Mouse (Mus musculus) right cerebral cortex, adult 18-20 months (tissue): ENCODE data around the gene Fam131b.

Experiments
- DNase-seq: peaks from one replicate; pipeline ENCODE4 v3.0.0; 2022; ENCODE audit warnings: mixed read lengths

Fam131b gene

GRCm38 (mm10) chr6:42326509-42326908 is 2.1 kb upstream of the Fam131b start:
- no peak for DNase-seq

- peak; percentile 86 for DNase-seq
These were observed 796 bp upstream of the Fam131b start for GRCm38 (mm10) chr6:42325268-42325609.

DNA sequence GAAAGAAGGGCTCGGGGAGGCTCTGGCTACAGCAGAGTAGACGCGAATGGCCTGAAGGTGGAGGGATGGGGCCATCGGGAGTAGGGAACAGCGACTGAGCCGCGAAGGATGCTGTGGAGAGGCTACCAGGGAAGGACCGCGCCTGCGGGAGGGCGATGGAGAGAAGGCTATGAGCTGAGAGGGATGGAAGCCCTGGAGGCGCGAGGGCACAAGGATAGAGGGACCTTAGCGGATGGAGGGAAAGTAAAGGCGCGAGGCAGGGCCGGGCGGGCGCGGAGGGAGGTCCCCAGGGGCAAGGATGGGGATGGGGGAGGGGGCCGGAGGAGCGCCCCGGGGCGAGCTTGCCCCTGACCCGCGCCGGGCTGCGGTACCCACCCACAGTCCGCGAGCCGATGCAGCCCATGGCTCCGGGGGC is 369 bp downstream of the Fam131b start:
- DNase-seq: peak; percentile 41

GRCm38 (mm10) chr6:42323371-42324066 is 924 bp downstream of the Fam131b start:
- DNase-seq: no peak

DNA sequence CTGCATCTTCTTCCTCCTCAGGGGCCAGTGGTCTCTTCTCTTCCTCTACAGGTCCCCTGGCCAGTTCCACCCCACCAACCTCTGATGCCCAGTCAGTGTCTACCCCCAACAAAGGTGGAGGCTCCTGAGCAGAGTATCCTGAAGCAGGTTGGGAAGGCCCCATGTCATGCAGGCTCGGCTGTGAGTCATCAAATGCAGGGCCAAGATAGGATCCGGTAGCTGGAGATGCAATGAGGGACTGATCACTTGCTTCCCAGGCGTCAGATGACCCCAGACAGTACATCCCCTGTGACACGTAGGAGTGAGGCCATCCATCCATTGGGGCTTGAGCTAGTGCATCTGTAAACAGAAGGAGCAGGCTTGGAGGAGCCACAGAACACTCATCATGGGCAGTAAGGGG is 6.2 kb downstream of the Fam131b start:
- DNase-seq: no peak

GRCm38 (mm10) chr6:42310427-42311053 is 13.9 kb downstream of the Fam131b start:
- DNase-seq: no peak

GRCm38 (mm10) chr6:42309816-42310378 is 14.5 kb downstream of the Fam131b start:
- no peak for DNase-seq

DNA sequence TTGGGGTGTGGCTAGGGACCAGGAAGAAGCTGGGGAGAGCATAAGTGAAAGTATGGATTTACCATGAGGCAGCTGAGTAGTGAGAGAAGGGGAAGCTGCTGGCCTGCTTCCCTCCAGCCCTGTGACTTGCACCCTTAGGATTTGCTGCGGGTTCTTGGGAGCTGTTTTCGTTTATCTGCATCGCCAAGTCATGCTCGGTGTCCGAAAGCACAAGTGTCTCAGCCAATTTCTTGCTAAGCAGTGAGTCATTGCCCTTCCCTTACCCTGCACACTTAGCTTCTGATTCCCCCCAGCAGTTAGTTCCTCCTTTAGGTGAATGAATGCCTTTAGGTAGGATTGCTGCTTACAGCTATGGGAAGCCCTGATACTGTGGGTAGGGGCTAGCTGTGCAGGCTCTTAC is 25.1 kb downstream of the Fam131b start:
- DNase-seq: no peak

DNA sequence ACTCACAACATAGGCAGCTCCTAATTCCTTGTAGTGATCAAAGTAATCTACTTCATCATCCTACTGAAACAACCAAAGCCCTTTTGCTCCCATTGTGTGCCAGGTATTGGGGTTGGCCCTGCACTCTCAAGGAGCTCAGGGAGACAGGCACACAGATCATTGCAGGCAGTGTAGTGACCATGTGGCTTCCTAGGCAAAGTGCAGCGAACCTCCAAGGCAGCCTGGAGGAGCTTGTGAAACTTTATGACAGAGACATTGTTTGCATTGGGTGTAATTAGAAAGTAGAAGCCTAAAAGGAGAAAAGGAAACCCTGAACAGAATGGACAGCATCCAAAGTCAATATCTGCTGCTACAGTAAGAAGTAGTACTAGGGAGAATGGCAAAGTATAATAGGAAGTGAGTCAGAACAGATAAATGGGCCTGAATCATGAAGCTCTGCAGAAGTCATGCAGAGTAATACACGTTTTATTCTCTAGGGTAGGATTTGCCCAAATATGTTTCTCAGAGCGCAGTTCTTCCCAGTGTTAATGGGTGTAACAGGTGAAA is 28.8 kb downstream of the Fam131b start:
- no peak for DNase-seq

GRCm38 (mm10) chr6:42293327-42293726 is 31.1 kb downstream of the Fam131b start:
- no peak for DNase-seq

DNA sequence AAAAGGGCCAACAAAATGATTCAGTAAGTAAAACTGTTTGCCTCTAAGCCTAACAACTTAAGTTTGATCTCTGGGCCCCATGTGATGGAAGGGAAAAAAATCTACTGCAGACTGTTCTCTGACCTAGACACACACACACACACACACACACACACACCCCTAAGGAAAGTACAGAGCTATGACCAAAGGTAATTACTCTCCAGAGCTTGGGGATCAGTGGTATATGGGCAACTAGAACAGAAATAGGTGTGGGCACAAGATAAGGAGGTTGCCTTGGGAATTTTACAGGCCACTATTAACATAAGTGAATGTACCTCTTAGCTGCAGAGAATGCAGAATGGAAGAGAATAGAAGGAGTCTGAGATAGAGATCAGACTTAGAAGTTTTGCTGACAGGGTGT is 36.9 kb downstream of the Fam131b start:
- DNase-seq: no peak

DNA sequence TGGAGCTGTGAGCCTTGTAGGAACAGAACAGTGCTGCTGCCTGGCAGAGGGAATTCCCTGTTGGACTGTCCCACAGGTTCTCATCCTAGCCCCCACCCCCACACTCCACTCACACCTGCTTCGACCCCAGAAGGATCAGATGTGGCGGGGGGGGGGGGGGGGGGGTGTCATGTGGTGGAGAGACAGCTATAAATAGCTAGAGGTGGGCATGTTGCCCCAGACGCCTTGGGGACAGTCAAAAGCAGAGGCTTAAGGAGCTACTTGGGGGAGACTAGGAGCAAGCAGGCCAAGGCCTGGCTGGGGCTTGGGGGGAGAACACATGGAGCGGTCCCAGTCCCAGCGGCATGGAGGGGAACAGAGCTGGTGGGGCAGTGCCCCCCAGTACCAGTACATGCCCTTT is 38.0 kb downstream of the Fam131b start, which contains the start of gene Clcn1:
Gene Clcn1, plus strand, starts transcription at position 238 of the 400 bp plus-strand sequence.
- no peak for DNase-seq

- DNase-seq: no peak
These were observed 41.4 kb downstream of the Fam131b start for GRCm38 (mm10) chr6:42282865-42283528.

DNA sequence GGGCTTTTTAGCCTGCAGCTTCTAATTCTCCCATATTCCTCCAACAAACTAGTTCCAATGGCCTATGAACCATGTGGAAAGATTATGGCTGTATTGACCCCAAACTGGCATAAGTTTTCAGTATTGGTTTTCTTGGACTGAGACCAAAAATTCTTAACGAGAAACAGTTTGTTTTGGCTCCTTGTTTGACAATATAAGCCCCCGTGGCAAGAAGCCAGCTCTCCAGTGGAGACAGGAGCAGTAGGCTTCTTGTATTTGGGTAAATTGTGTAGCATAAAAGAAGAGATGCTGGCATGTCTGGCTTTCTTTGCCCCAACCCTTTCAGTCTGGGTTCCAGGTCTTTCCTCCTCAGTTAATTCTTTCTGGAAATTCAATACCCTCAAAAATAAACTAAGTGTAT is 48.3 kb downstream of the Fam131b start:
- no peak for DNase-seq

- no peak for DNase-seq
These were observed 53.6 kb downstream of the Fam131b start for GRCm38 (mm10) chr6:42270817-42271216.

GRCm38 (mm10) chr6:42265391-42266330 is 58.8 kb downstream of the Fam131b start:
- DNase-seq: no peak
